Mouse (Mus musculus): ENCODE results near the gene Ppp1r18. TPM values are rescaled to one million over a fixed set of nuclear protein-coding genes. Genes with fewer than 3 reads are reported as not detected.
A peak's percentile ranks its signal among the peaks of the same experiment; 100 is the strongest.

Gene Ppp1r18
- polyA plus RNA-seq, 1 experiment from 2014 or later, result 23.7 TPM

GRCm38 (mm10) chr17:35897644-35898573 is 32.5 kb downstream of the Ppp1r18 start:
- Histone ChIP-seq H3K4me1 (replicated peaks) (peaks cover 20% of the 10 kb centered on the region), H3K27ac (ENCODE audit: poor library complexity, severe bottlenecking) (peak overlapping the region; percentile 17; the same call in 1 of the 2 replicates), H3K4me3 (peak overlapping the region; percentile 95), H3K4me2 (peak overlapping the region; percentile 100), H3K27me3 (replicated peaks) (no peaks in the 10 kb centered on the region), H3K9ac (peak overlapping the region; percentile 55), H3K36me3 (peaks cover 42% of the 10 kb centered on the region), H3K9me3 (replicated peaks) (no peaks in the 10 kb centered on the region)
- WGBS, result 42% methylated on average over 23 of the region's 23 CpGs
- ATAC-seq (ENCODE audit: insufficient number of reproducible peaks, low FRiP score), result peak; percentile 23; the same call in 1 of the 2 replicates

GRCm38 (mm10) chr17:35900636-35901035 is 35.2 kb downstream of the Ppp1r18 start:
- no peak for ATAC-seq (ENCODE audit: insufficient number of reproducible peaks, low FRiP score)
- WGBS, result 86% methylated on average over 3 of the region's 3 CpGs
- H3K4me3 ChIP-seq, result no peak overlapping the region
- H3K27ac ChIP-seq (ENCODE audit: poor library complexity, severe bottlenecking), result no peak overlapping the region
- peaks cover 26% of the 10 kb centered on the region for H3K4me1 ChIP-seq (replicated peaks)
- H3K27me3 ChIP-seq (replicated peaks), result no peaks in the 10 kb centered on the region
- no peak overlapping the region for H3K4me2 ChIP-seq
- H3K9ac ChIP-seq, result peak overlapping the region; percentile 11; the same call in 1 of the 2 replicates
- H3K9me3 ChIP-seq (replicated peaks), result no peaks in the 10 kb centered on the region
- peaks cover 42% of the 10 kb centered on the region for H3K36me3 ChIP-seq

DNA sequence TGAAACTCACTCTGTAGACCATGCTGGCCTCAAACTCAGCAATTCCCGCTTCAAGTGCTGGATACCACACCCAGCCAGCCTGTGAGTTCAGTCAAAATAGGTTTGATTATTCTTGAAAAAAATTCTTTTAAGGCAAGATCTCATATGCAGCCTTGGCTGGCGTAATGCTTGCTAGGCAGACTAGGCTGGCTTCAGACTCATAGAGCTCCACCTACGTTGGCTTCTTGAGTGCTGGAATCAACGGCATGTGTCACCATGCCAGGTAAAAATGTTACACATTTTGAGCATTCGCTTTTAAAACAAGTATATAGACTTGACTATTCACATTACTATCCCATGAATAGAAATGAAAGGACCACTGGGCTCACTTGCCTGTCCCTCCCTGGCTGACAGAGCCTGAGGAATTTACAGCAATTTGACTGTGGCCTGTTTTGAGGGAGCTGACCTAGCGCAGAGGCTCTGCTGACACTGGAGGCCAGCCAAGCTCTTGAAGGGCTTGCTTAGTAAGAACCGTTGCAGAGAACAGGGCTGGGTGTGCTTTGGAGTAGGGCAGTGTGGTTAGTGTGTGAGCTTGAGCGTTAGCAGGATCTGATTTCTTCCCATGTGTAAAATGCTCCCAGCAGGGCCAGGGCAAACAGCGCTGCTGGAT is 38.1 kb downstream of the Ppp1r18 start:
- no peak overlapping the region for H3K4me2 ChIP-seq
- 79% methylated on average over 9 of the region's 9 CpGs for WGBS
- H3K27ac ChIP-seq (ENCODE audit: poor library complexity, severe bottlenecking), result peak overlapping the region; percentile 30; the same call in 1 of the 2 replicates
- H3K9me3 ChIP-seq (replicated peaks), result no peaks in the 10 kb centered on the region
- H3K27me3 ChIP-seq (replicated peaks), result no peaks in the 10 kb centered on the region
- no peak overlapping the region for H3K9ac ChIP-seq
- 0 out of 2 replicates have a peak, but pooled peaks have one; percentile 33 for ATAC-seq (ENCODE audit: insufficient number of reproducible peaks, low FRiP score)
- H3K4me1 ChIP-seq (replicated peaks), result peaks cover 12% of the 10 kb centered on the region
- H3K36me3 ChIP-seq, result peaks cover 66% of the 10 kb centered on the region
- no peak overlapping the region for H3K4me3 ChIP-seq

DNA sequence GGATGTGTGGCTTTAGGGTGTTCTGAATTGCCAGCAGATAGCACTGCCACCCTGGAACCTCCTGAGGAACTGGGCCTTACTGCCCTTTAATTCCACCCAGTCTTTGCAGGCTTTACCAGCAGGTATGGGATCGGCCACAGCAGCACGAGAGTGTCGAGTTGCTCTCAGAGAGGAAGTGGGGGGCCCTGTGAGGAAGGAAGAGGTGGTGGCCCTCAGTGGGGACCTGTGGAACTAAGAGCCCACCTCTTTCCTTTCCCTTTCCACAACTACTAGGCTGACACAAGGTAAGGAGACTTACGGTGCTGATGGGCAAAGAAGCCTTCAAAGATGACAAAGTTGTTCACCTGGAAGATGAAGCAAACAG is 38.6 kb downstream of the Ppp1r18 start:
- Histone ChIP-seq H3K4me1 (replicated peaks) (peaks cover 18% of the 10 kb centered on the region), H3K9me3 (replicated peaks) (no peaks in the 10 kb centered on the region), H3K27ac (ENCODE audit: poor library complexity, severe bottlenecking) (peak overlapping the region; percentile 30; the same call in 1 of the 2 replicates), H3K4me2 (no peak overlapping the region), H3K9ac (no peak overlapping the region), H3K27me3 (replicated peaks) (no peaks in the 10 kb centered on the region), H3K36me3 (peaks cover 68% of the 10 kb centered on the region), H3K4me3 (no peak overlapping the region)
- WGBS, result 76% methylated on average over 4 of the region's 4 CpGs
- no peak for ATAC-seq (ENCODE audit: insufficient number of reproducible peaks, low FRiP score)

DNA sequence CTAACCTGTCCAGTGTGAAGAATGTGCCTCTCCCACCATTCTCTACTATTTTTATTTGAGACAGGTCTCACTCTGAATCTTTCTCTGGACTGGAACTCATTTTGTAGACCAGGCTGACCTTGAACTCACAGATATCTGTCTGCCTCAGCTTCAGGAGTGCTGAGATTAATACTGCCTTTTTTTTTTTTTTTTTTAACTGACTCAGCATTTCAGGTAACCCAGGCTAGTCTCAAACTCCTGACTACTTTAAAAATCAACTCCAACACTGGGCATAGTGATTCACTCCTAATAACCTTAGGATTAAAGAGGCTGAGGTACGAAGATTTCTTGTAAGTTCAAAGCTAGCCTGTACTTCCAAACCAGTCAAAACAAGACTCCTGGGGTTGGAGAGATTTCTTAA is 40.2 kb downstream of the Ppp1r18 start:
- Histone ChIP-seq H3K9me3 (replicated peaks) (no peaks in the 10 kb centered on the region), H3K4me2 (no peak overlapping the region), H3K27me3 (replicated peaks) (no peaks in the 10 kb centered on the region), H3K9ac (no peak overlapping the region), H3K4me1 (replicated peaks) (peaks cover 26% of the 10 kb centered on the region), H3K4me3 (no peak overlapping the region), H3K36me3 (peaks cover 63% of the 10 kb centered on the region), H3K27ac (ENCODE audit: poor library complexity, severe bottlenecking) (no peak overlapping the region)
- no peak for ATAC-seq (ENCODE audit: insufficient number of reproducible peaks, low FRiP score)
- WGBS, result 93% methylated on average over 1 of the region's 1 CpGs

GRCm38 (mm10) chr17:35907609-35908008 is 42.2 kb downstream of the Ppp1r18 start:
- H3K36me3 ChIP-seq, result peaks cover 69% of the 10 kb centered on the region
- 83% methylated on average over 2 of the region's 2 CpGs for WGBS

DNA sequence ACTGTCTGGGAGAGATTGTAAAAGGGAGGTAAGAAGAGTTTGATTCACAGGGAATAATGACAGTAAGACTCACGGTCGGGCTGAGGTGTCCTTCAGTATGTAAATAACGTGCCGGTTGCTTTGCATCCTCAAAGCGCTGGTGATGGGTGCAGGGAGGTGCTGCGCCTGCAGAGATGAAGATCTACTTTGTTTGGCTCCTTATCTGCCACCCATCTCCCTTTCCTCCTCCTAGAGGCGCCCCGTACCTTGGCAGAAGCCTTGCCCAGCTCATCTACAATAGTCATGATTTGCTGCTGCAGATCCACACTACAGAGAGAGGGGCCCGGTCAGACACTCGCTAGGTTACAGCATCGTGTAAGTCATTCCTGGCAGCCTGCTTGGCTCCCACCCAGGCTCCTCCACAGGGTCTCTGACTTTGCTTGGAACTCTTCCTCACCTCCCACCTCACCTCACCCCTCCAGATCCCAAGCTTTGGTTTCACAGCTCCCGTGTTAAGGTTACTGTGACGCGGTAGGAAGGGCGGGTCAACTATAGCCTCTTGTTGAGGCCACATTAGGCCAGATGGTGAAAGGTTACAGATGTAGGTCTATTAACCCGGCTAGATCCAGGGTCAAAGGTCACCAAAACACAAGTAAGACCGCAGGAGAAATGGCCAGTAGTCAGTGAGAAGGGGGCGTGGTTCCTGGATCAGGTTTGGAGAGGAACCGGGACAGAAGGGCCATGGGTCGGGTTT is 44.0 kb downstream of the Ppp1r18 start:
- peak overlapping the region; percentile 92 for H3K4me2 ChIP-seq
- no peaks in the 10 kb centered on the region for H3K9me3 ChIP-seq (replicated peaks)
- no peaks in the 10 kb centered on the region for H3K27me3 ChIP-seq (replicated peaks)
- H3K4me3 ChIP-seq, result peak overlapping the region; percentile 68
- peak overlapping the region; percentile 82 for H3K9ac ChIP-seq
- H3K4me1 ChIP-seq (replicated peaks), result peaks cover 18% of the 10 kb centered on the region
- H3K36me3 ChIP-seq, result peaks cover 71% of the 10 kb centered on the region
- peak overlapping the region; percentile 61 for H3K27ac ChIP-seq (ENCODE audit: poor library complexity, severe bottlenecking)
- 21% methylated on average over 20 of the region's 20 CpGs for WGBS
- peak; percentile 41; the same call in 1 of the 2 replicates for ATAC-seq (ENCODE audit: insufficient number of reproducible peaks, low FRiP score)

More at GRCm38 (mm10) chr17:35907609-35908008, 42.2 kb downstream of the Ppp1r18 start:
- H3K27ac ChIP-seq (ENCODE audit: poor library complexity, severe bottlenecking), result no peak overlapping the region
- no peak overlapping the region for H3K4me2 ChIP-seq
- H3K4me1 ChIP-seq (replicated peaks), result peaks cover 26% of the 10 kb centered on the region
- no peak overlapping the region for H3K4me3 ChIP-seq
- no peaks in the 10 kb centered on the region for H3K9me3 ChIP-seq (replicated peaks)
- no peak for ATAC-seq (ENCODE audit: insufficient number of reproducible peaks, low FRiP score)
- H3K9ac ChIP-seq, result no peak overlapping the region
- H3K27me3 ChIP-seq (replicated peaks), result no peaks in the 10 kb centered on the region

- Histone ChIP-seq H3K4me3 (peak within 1 kb of the TSS; percentile 68), H3K4me2 (peak within 1 kb of the TSS; percentile 92), H3K9me3 (replicated peaks) (no peaks in the 10 kb centered on the region), H3K9ac (peak within 1 kb of the TSS; percentile 82), H3K4me1 (replicated peaks) (peaks cover 20% of the 10 kb centered on the region), H3K27ac (ENCODE audit: poor library complexity, severe bottlenecking) (peak within 1 kb of the TSS; percentile 61), H3K36me3 (peaks cover 68% of the 10 kb centered on the region), H3K27me3 (replicated peaks) (no peaks in the 10 kb centered on the region)
- ATAC-seq (ENCODE audit: insufficient number of reproducible peaks, low FRiP score), result peak; percentile 90
- 3% methylated on average over 25 of the region's 25 CpGs for WGBS
These were observed 44.6 kb downstream of the Ppp1r18 start, which contains the start of gene Atat1 for GRCm38 (mm10) chr17:35909919-35910369. TSS of gene Atat1 (minus strand) at chr17:35910075.

DNA sequence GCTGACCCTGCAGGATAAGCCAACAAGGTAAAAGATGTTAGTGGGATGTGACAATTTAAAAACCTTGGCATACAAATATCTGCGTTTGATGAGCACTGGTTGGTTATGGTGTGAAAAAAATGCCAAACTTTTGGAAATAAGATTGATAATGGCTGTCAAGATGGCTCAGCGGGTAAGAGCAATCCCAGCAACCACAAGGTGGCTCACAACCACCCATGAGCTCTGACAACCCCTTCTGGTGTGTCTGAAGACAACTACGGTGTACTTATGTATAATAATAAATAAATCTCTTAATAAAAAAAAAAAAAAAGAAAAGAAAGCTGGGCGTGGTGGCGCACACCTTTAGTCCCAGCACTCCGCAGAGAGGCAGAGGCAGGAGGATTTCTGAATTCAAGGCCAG is 49.6 kb downstream of the Ppp1r18 start:
- H3K9me3 ChIP-seq (replicated peaks), result no peaks in the 10 kb centered on the region
- no peaks in the 10 kb centered on the region for H3K27me3 ChIP-seq (replicated peaks)
- peak overlapping the region; percentile 86 for H3K4me2 ChIP-seq
- peaks cover 18% of the 10 kb centered on the region for H3K4me1 ChIP-seq (replicated peaks)
- WGBS, result 76% methylated on average over 6 of the region's 6 CpGs
- ATAC-seq (ENCODE audit: insufficient number of reproducible peaks, low FRiP score), result no peak
- no peak overlapping the region for H3K27ac ChIP-seq (ENCODE audit: poor library complexity, severe bottlenecking)
- peak overlapping the region; percentile 79; the same call in 1 of the 2 replicates for H3K9ac ChIP-seq
- H3K4me3 ChIP-seq, result peak overlapping the region; percentile 79
- H3K36me3 ChIP-seq, result peaks cover 43% of the 10 kb centered on the region

DNA sequence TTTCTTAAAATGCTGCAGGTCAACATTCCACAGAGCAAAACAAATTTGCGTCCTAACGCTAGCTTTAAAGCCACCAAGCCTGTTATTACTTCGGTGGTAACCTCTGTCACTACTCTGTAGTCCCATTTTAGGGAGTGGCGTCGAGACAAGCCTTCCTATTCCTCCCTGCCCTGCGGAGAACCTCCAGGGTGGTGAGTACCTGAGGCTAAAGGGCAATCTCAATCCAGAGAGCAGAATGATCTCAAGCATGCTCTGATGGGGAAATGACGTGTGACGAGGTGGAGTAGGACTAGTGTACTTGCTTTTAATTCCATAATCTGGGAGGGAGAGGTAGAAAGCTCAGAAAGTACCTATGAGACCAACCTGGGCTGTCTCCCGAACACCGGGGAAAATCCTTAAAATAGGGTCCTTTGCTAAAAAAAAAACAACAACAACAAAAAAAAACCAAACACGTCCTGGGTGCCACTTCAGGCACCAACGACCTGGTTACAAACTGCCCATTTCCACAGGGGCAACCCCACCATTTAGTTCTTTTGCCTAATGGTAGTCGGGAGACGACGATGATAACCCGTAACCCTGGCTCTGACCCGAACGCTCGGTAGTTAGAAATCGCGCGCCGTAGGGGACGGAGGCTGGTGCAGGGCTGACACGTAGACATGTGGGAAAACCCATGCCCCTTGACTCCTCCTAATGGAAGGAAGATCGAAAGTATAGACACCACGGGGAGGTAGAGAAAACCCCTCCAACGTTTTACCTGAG is 50.3 kb downstream of the Ppp1r18 start:
- Histone ChIP-seq H3K27me3 (replicated peaks) (no peaks in the 10 kb centered on the region), H3K27ac (ENCODE audit: poor library complexity, severe bottlenecking) (peak overlapping the region; percentile 97), H3K9me3 (replicated peaks) (no peaks in the 10 kb centered on the region), H3K9ac (peak overlapping the region; percentile 79), H3K4me3 (peak overlapping the region; percentile 79), H3K4me2 (peak overlapping the region; percentile 86), H3K36me3 (peaks cover 43% of the 10 kb centered on the region), H3K4me1 (replicated peaks) (peaks cover 23% of the 10 kb centered on the region)
- ATAC-seq (ENCODE audit: insufficient number of reproducible peaks, low FRiP score), result 0 out of 2 replicates have a peak, but pooled peaks have one; percentile 0
- 2% methylated on average over 28 of the region's 28 CpGs for WGBS
